Mouse (Mus musculus): Measurements from ENCODE around the gene Ubxn10. TPM values are rescaled to one million over a fixed set of nuclear protein-coding genes. Genes with fewer than 3 reads are reported as not detected.
A peak's percentile ranks its signal among the peaks of the same experiment; 100 is the strongest.

Gene Ubxn10
- polyA plus RNA-seq, 1 experiment from 2014 or later: 1.0 TPM

GRCm38 (mm10) chr4:138697166-138697860 is 39.7 kb downstream of the Ubxn10 start:
- H3K4me3 ChIP-seq (replicated peaks): no peak overlapping the region
- 19% methylated on average over 8 of the region's 10 CpGs for WGBS
- H3K9ac ChIP-seq: no peak overlapping the region
- H3K27ac ChIP-seq: peak overlapping the region; percentile 70
- H3K27me3 ChIP-seq: peaks cover 26% of the 10 kb centered on the region
- ATAC-seq (replicated peaks; ENCODE audit: low FRiP score): peak; percentile 85
- peaks cover 18% of the 10 kb centered on the region for H3K4me1 ChIP-seq
- H3K36me3 ChIP-seq: no peaks in the 10 kb centered on the region
- no peak overlapping the region for H3K4me2 ChIP-seq
- no peaks in the 10 kb centered on the region for H3K9me3 ChIP-seq (replicated peaks)

GRCm38 (mm10) chr4:138696720-138697119 is 40.2 kb downstream of the Ubxn10 start:
- peak overlapping the region; percentile 70 for H3K27ac ChIP-seq
- peaks cover 20% of the 10 kb centered on the region for H3K4me1 ChIP-seq
- H3K9me3 ChIP-seq (replicated peaks): no peaks in the 10 kb centered on the region
- WGBS: 19% methylated on average over 7 of the region's 7 CpGs
- ATAC-seq (replicated peaks; ENCODE audit: low FRiP score): no peak
- no peak overlapping the region for H3K4me3 ChIP-seq (replicated peaks)
- no peak overlapping the region for H3K9ac ChIP-seq
- H3K27me3 ChIP-seq: peaks cover 32% of the 10 kb centered on the region
- H3K36me3 ChIP-seq: no peaks in the 10 kb centered on the region
- H3K4me2 ChIP-seq: no peak overlapping the region

DNA sequence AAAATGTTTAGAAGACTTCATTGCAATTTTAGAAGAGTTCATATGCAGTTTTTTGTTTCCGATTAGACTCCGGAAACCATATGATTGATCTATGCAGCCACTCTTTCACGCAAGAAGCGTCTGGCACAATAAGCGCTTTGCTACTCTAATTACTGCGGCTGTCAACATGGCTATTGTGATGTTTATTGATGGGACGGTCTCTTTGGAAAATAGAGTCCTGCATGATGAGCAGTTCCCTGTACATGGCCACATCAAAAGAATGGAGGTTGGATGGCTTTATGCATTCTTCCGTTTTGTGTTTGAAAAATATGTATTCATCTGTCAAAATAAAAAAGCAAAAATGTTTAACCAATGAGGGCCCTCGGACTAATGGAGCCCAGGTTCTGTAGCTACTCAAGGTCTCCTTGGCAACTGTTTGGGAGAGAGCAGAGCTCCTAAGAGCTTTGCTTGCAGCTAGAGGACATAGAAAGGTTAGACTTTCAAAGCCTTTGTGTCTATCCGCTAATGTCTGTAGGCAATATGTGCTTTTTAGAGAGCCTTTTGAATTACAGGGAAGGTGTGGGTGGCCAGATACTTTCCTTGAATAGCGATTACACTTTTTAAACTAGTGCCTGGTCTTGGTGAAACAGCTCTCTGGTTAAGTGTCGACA is 43.8 kb downstream of the Ubxn10 start:
- Histone ChIP-seq H3K9me3 (replicated peaks) (no peaks in the 10 kb centered on the region), H3K4me3 (replicated peaks) (no peak overlapping the region), H3K36me3 (no peaks in the 10 kb centered on the region), H3K9ac (no peak overlapping the region), H3K4me2 (no peak overlapping the region), H3K27ac (no peak overlapping the region), H3K4me1 (peaks cover 21% of the 10 kb centered on the region), H3K27me3 (peaks cover 68% of the 10 kb centered on the region)
- ATAC-seq (replicated peaks; ENCODE audit: low FRiP score): no peak
- 67% methylated on average over 12 of the region's 12 CpGs for WGBS

DNA sequence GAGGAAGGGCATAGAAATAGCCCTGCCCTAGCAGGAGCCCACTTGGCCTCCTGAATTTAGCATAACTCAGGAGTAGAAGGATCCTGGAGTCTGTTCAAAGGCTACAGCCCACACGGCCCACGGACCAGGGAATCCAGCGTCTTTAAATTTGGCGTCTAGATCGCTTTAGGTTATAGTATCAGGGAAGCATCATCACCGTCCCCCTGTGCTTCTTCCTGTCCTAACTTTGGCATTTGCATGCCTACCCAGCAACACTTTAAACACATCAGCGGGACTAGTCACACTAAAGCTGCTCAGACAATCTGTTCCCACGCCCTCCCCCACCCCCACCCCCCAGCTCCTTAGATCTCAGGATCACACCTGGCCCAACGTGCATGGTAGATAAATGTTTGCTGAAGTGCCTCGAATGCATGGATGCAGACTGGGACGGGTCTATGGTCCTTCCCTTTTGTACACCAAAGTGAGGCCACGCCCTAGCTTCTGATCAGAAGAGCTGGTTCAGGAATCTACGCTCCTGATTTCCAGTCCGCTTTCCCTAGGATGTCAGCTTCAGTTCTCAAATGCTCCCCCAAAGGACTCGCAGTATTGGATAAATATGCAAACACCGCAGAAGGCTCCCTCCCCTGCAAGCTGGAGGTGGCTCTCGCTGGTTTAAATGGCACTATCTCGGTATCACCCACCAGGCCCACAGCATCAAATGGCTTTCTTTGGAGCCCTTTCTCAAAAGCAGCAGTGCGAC is 45.4 kb downstream of the Ubxn10 start:
- Histone ChIP-seq H3K27me3 (peaks cover 74% of the 10 kb centered on the region), H3K4me3 (replicated peaks) (no peak overlapping the region), H3K27ac (no peak overlapping the region), H3K4me1 (peaks cover 13% of the 10 kb centered on the region), H3K4me2 (no peak overlapping the region), H3K36me3 (no peaks in the 10 kb centered on the region), H3K9me3 (replicated peaks) (no peaks in the 10 kb centered on the region), H3K9ac (no peak overlapping the region)
- ATAC-seq (replicated peaks; ENCODE audit: low FRiP score): no peak
- WGBS: 12% methylated on average over 19 of the region's 19 CpGs

- no peak overlapping the region for H3K4me3 ChIP-seq (replicated peaks)
- ATAC-seq (replicated peaks; ENCODE audit: low FRiP score): no peak
- no peak overlapping the region for H3K27ac ChIP-seq
- H3K27me3 ChIP-seq: peaks cover 79% of the 10 kb centered on the region
- no peak overlapping the region for H3K9ac ChIP-seq
- H3K36me3 ChIP-seq: no peaks in the 10 kb centered on the region
- peaks cover 11% of the 10 kb centered on the region; the same call in 1 of the 2 replicates for H3K4me1 ChIP-seq
- H3K4me2 ChIP-seq: no peak overlapping the region
- H3K9me3 ChIP-seq (replicated peaks): no peaks in the 10 kb centered on the region
- 1% methylated on average over 4 of the region's 4 CpGs for WGBS
Measured at GRCm38 (mm10) chr4:138690561-138690960, 46.4 kb downstream of the Ubxn10 start.

GRCm38 (mm10) chr4:138689094-138689512 is 47.9 kb downstream of the Ubxn10 start:
- H3K4me1 ChIP-seq: peaks cover 11% of the 10 kb centered on the region; the same call in 1 of the 2 replicates
- WGBS: 21% methylated on average over 3 of the region's 3 CpGs
- ATAC-seq (replicated peaks; ENCODE audit: low FRiP score): no peak
- H3K9me3 ChIP-seq (replicated peaks): no peaks in the 10 kb centered on the region
- H3K4me2 ChIP-seq: no peak overlapping the region
- no peak overlapping the region for H3K9ac ChIP-seq
- H3K27ac ChIP-seq: no peak overlapping the region
- peaks cover 71% of the 10 kb centered on the region for H3K27me3 ChIP-seq
- H3K36me3 ChIP-seq: no peaks in the 10 kb centered on the region
- H3K4me3 ChIP-seq (replicated peaks): no peak overlapping the region

- no peak overlapping the region for H3K27ac ChIP-seq
- peaks cover 7% of the 10 kb centered on the region; the same call in 1 of the 2 replicates for H3K4me1 ChIP-seq
- H3K4me2 ChIP-seq: no peak overlapping the region
- H3K27me3 ChIP-seq: peaks cover 41% of the 10 kb centered on the region
- no peak overlapping the region for H3K4me3 ChIP-seq (replicated peaks)
- H3K9ac ChIP-seq: no peak overlapping the region
- no peaks in the 10 kb centered on the region for H3K9me3 ChIP-seq (replicated peaks)
- H3K36me3 ChIP-seq: no peaks in the 10 kb centered on the region
- WGBS: 80% methylated on average over 6 of the region's 6 CpGs
- no peak for ATAC-seq (replicated peaks; ENCODE audit: low FRiP score)
Measured at GRCm38 (mm10) chr4:138685813-138686212, 51.2 kb downstream of the Ubxn10 start.

GRCm38 (mm10) chr4:138682760-138683159 is 54.2 kb downstream of the Ubxn10 start:
- Histone ChIP-seq H3K9me3 (replicated peaks) (no peaks in the 10 kb centered on the region), H3K9ac (no peak overlapping the region), H3K4me3 (replicated peaks) (no peak overlapping the region), H3K36me3 (no peaks in the 10 kb centered on the region), H3K27me3 (peaks cover 16% of the 10 kb centered on the region; the same call in 1 of the 2 replicates), H3K4me1 (no peaks in the 10 kb centered on the region), H3K4me2 (no peak overlapping the region), H3K27ac (no peak overlapping the region)
- WGBS: 69% methylated on average over 2 of the region's 2 CpGs
- no peak for ATAC-seq (replicated peaks; ENCODE audit: low FRiP score)

DNA sequence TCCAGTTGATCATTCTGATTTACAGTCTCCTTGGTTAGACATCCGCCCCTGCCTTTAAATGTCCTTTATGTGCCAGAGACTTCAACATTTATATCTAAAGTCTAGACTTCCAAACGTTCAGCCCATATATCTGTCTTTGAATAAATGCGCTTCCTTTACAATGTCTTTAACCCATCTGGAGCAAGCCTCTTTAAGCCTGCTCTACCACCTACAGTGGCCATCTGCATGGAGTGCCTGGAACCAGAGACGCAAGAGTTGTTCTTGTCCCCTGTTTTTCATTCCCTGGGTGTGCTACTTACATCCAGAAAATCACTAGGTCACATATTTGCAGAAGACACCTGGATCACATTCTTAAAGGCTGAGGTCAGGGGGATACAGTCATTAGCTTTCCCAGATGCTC is 56.8 kb downstream of the Ubxn10 start:
- peaks cover 19% of the 10 kb centered on the region for H3K27me3 ChIP-seq
- H3K9ac ChIP-seq: no peak overlapping the region
- H3K27ac ChIP-seq: no peak overlapping the region
- no peaks in the 10 kb centered on the region for H3K9me3 ChIP-seq (replicated peaks)
- no peaks in the 10 kb centered on the region for H3K4me1 ChIP-seq
- no peak overlapping the region for H3K4me2 ChIP-seq
- no peaks in the 10 kb centered on the region for H3K36me3 ChIP-seq
- no peak for ATAC-seq (replicated peaks; ENCODE audit: low FRiP score)
- 60% methylated on average over 4 of the region's 4 CpGs for WGBS
- no peak overlapping the region for H3K4me3 ChIP-seq (replicated peaks)

DNA sequence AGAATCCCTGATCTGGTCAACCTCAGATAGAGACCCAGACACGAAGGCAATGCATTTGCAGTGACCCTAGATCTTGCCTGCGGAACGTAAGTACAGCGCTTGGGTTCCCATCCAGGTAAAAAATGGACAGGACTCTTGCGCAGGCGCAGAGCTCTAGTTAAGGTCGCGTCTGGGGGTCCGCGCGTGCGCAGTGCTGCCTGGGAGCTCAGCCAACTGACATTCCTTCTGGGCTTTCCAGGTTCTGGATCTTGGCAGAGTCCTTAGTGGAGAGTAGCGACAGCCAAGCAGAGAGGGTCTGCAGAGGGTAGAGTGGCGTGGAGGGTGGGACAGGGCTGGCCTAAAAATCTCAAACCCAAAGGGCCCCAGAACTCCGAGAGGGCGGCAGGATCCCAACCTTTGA is 59.4 kb downstream of the Ubxn10 start:
- H3K9ac ChIP-seq: no peak overlapping the region
- H3K4me1 ChIP-seq: no peaks in the 10 kb centered on the region
- H3K4me2 ChIP-seq: no peak overlapping the region
- H3K36me3 ChIP-seq: no peaks in the 10 kb centered on the region
- ATAC-seq (replicated peaks; ENCODE audit: low FRiP score): no peak
- H3K9me3 ChIP-seq (replicated peaks): no peaks in the 10 kb centered on the region
- 25% methylated on average over 16 of the region's 16 CpGs for WGBS
- H3K27me3 ChIP-seq: peaks cover 19% of the 10 kb centered on the region
- no peak overlapping the region for H3K27ac ChIP-seq
- H3K4me3 ChIP-seq (replicated peaks): no peak overlapping the region

DNA sequence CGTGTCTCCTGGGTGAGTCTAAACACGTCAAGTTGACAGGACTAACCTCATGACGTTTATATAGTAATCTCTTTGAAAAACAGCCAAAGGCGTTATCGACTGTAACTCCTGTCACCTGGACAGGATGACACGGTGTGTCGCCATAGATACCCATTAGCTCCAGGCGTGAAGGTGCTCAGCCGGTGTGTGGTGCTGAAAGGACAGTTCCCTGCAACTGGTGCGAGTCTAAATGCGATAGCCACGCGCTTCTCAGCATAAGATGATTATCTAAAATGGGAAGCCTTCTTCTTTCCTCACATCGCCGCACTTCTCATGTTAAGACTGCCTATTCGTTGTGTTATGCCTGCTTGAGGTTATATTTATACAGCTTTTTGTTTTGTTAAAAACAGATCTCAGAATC is 60.5 kb downstream of the Ubxn10 start:
- H3K4me1 ChIP-seq: no peaks in the 10 kb centered on the region
- no peak overlapping the region for H3K4me3 ChIP-seq (replicated peaks)
- no peak for ATAC-seq (replicated peaks; ENCODE audit: low FRiP score)
- no peak overlapping the region for H3K27ac ChIP-seq
- 11% methylated on average over 16 of the region's 16 CpGs for WGBS
- no peak overlapping the region for H3K4me2 ChIP-seq
- H3K9me3 ChIP-seq (replicated peaks): no peaks in the 10 kb centered on the region
- no peaks in the 10 kb centered on the region for H3K36me3 ChIP-seq
- no peak overlapping the region for H3K9ac ChIP-seq
- peaks cover 19% of the 10 kb centered on the region for H3K27me3 ChIP-seq

GRCm38 (mm10) chr4:138672160-138672559 is 64.8 kb downstream of the Ubxn10 start:
- Histone ChIP-seq H3K27me3 (peaks cover 13% of the 10 kb centered on the region), H3K9me3 (replicated peaks) (no peaks in the 10 kb centered on the region), H3K36me3 (no peaks in the 10 kb centered on the region), H3K9ac (no peak overlapping the region), H3K4me3 (replicated peaks) (no peak overlapping the region), H3K27ac (no peak overlapping the region), H3K4me2 (no peak overlapping the region), H3K4me1 (no peaks in the 10 kb centered on the region)
- ATAC-seq (replicated peaks; ENCODE audit: low FRiP score): no peak
- WGBS: 66% methylated on average over 4 of the region's 4 CpGs
